Mouse (Mus musculus): ENCODE results near the gene Brms1l. TPM values are rescaled to one million over a fixed set of nuclear protein-coding genes. Genes with fewer than 3 reads are reported as not detected.
A peak's percentile ranks its signal among the peaks of the same experiment; 100 is the strongest.
"Not testable (repeated sequence)": the region's sequence is repeated elsewhere in the genome, so short reads cannot be mapped to it uniquely, and the experiment has no call there.

Brms1l gene
- total RNA-seq (2014; fragmentation: Nextera tagmentation), result 36.3 and 37.9 TPM in 2 replicates
- 34.8 and 35.9 TPM in 2 replicates for total RNA-seq (2017)
- polyA plus RNA-seq (2012), result 111 and 115 TPM in 2 replicates

DNA sequence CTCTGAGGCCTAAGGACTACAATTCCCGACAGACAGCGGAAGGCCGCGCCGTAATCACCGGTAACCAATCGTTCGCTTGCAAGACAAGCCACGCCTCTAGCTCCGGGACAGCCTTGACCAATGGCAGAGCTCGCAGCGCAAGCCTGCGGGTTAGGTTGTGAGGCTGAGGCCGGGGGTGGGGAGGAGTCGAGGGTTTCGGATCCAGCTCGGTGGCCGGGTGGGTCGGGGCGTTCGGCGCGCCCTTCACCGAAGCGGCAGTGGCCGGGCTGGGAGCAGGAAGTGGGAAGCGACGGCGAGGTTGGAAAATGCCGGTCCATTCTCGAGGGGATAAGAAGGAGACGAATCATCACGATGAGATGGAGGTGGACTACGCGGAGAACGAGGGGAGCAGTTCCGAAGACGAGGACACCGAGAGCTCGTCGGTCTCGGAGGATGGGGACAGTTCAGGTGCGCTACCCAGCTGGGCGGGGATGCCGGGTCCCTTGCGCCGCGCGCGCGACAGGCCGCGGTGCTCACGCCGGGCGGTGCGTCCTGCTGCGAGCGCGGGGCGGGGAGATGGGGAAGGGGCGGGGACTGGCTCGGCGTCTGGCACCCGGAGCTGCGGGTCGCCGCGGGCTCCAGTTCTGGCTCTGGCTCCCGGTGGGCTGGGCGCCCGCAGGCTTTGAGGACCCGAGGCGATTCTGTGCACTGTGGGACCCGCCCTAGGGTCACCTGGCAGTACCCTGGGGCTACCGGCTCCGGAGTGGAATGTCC lies at the start of gene Brms1l:
Gene Brms1l, plus strand, starts transcription at position 126 of the 753 bp plus-strand sequence.
- H3K4me3 ChIP-seq (ENCODE audit: low read depth, low read length), result peak within 1 kb of the TSS; percentile 94
- TF ChIP-seq TAL1 (conservative IDR thresholded peaks at IDR 0.05; ENCODE audit: low read depth, low read length), result no peak
- no peak for TF ChIP-seq GATA2 (IDR thresholded peaks at IDR 0.05; ENCODE audit: borderline replicate concordance, low read depth, low read length)
- no peak for TF ChIP-seq GATA1 (IDR thresholded peaks at IDR 0.05; ENCODE audit: borderline replicate concordance, low read length)
- TF ChIP-seq POLR2AphosphoS5 (IDR thresholded peaks at IDR 0.05; ENCODE audit: insufficient replicate concordance, low read depth, low read length), result no peak
- no peak for TF ChIP-seq CTCF (IDR thresholded peaks at IDR 0.05; ENCODE audit: low read depth, low read length)
- ATAC-seq (ENCODE audit: extremely low read depth, insufficient number of reproducible peaks, low FRiP score, poor library complexity, severe bottlenecking) (peak; percentile 98), DNase-seq (ENCODE audit: low spot score) (peak; percentile 100)
- H3K27me3 ChIP-seq (ENCODE audit: insufficient read depth, low read length), result no peaks in the 10 kb centered on the region
- H3K9me3 ChIP-seq (replicated peaks), result no peaks in the 10 kb centered on the region
- H3K36me3 ChIP-seq (replicated peaks), result peaks cover 20% of the 10 kb centered on the region
- H3K4me1 ChIP-seq (ENCODE audit: insufficient read depth, low read depth, low read length), result peaks cover 30% of the 10 kb centered on the region

DNA sequence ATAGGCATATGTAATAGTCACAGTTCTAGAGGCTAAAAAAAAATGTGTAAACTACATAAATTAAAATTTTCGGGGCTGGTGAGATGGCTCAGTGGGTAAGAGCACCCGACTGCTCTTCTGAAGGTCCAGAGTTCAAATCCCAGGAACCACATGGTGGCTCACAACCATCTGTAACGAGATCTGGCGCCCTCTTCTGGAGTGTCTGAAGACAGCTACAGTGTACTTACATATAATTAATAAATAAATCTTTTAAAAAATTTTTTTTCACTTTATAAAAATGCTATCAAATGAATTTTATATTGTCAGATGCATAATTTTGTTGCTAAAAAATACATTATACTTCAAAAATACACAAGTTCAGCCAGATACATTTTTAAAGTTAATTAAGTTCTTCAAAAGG lies 41.6 kb upstream of the Brms1l start:
- not testable (repeated sequence) for H3K4me1 ChIP-seq (ENCODE audit: insufficient read depth, low read depth, low read length); H3K27me3 ChIP-seq (ENCODE audit: insufficient read depth, low read length); ATAC-seq (ENCODE audit: extremely low read depth, insufficient number of reproducible peaks, low FRiP score, poor library complexity, severe bottlenecking); DNase-seq (ENCODE audit: low spot score); H3K9me3 ChIP-seq (replicated peaks); H3K4me3 ChIP-seq (ENCODE audit: low read depth, low read length)
- peaks cover 21% of the 10 kb centered on the region for H3K36me3 ChIP-seq (replicated peaks)

- ATAC-seq (ENCODE audit: extremely low read depth, insufficient number of reproducible peaks, low FRiP score, poor library complexity, severe bottlenecking), result no peak
- Histone ChIP-seq H3K36me3 (replicated peaks) (peaks cover 21% of the 10 kb centered on the region), H3K4me1 (ENCODE audit: insufficient read depth, low read depth, low read length) (peaks cover 4% of the 10 kb centered on the region), H3K4me3 (ENCODE audit: low read depth, low read length) (no peak overlapping the region), H3K27me3 (ENCODE audit: insufficient read depth, low read length) (no peaks in the 10 kb centered on the region), H3K9me3 (replicated peaks) (no peaks in the 10 kb centered on the region)
- no peak for DNase-seq (ENCODE audit: low spot score)
- TF ChIP-seq POLR2AphosphoS5 (IDR thresholded peaks at IDR 0.05; ENCODE audit: insufficient replicate concordance, low read depth, low read length), result no peak
- no peak for TF ChIP-seq GATA1 (IDR thresholded peaks at IDR 0.05; ENCODE audit: borderline replicate concordance, low read length)
- TF ChIP-seq CTCF (IDR thresholded peaks at IDR 0.05; ENCODE audit: low read depth, low read length), result no peak
These were observed 39.0 kb upstream of the Brms1l start for GRCm38 (mm10) chr12:55797103-55797502.

GRCm38 (mm10) chr12:55798745-55799144 lies 37.4 kb upstream of the Brms1l start:
- DNase-seq (ENCODE audit: low spot score), result no peak
- no peak for TF ChIP-seq TAL1 (conservative IDR thresholded peaks at IDR 0.05; ENCODE audit: low read depth, low read length)
- no peak for TF ChIP-seq CTCF (IDR thresholded peaks at IDR 0.05; ENCODE audit: low read depth, low read length)
- no peak for TF ChIP-seq POLR2AphosphoS5 (IDR thresholded peaks at IDR 0.05; ENCODE audit: insufficient replicate concordance, low read depth, low read length)
- no peak for TF ChIP-seq GATA2 (IDR thresholded peaks at IDR 0.05; ENCODE audit: borderline replicate concordance, low read depth, low read length)
- TF ChIP-seq GATA1 (IDR thresholded peaks at IDR 0.05; ENCODE audit: borderline replicate concordance, low read length), result no peak
- Histone ChIP-seq H3K4me1 (ENCODE audit: insufficient read depth, low read depth, low read length) (peaks cover 4% of the 10 kb centered on the region), H3K4me3 (ENCODE audit: low read depth, low read length) (no peak overlapping the region), H3K27me3 (ENCODE audit: insufficient read depth, low read length) (no peaks in the 10 kb centered on the region), H3K36me3 (replicated peaks) (peaks cover 16% of the 10 kb centered on the region), H3K9me3 (replicated peaks) (no peaks in the 10 kb centered on the region)
- ATAC-seq (ENCODE audit: extremely low read depth, insufficient number of reproducible peaks, low FRiP score, poor library complexity, severe bottlenecking), result no peak

DNA sequence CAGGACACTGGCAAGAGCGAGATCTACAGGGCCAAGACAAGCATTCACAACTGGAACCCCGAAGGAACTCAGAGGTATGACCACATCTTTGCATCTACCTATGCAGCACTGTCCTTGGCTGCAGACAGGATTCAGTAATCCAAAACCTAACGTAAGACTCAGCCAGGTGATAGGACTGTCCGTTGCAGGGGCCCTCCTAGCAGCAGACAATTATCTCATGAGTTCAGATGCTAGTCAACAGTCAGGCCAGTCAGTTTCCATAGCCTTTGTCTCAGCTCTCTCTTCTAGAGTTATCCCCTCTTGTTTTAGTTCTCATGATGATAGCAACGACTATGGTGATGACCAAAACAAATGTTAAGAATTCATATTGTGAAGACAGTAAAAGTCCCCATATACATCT lies 36.0 kb upstream of the Brms1l start:
- H3K27me3 ChIP-seq (ENCODE audit: insufficient read depth, low read length), result no peaks in the 10 kb centered on the region
- peaks cover 4% of the 10 kb centered on the region for H3K4me1 ChIP-seq (ENCODE audit: insufficient read depth, low read depth, low read length)
- H3K9me3 ChIP-seq (replicated peaks), result no peaks in the 10 kb centered on the region
- TF ChIP-seq POLR2AphosphoS5 (IDR thresholded peaks at IDR 0.05; ENCODE audit: insufficient replicate concordance, low read depth, low read length) (no peak), GATA1 (IDR thresholded peaks at IDR 0.05; ENCODE audit: borderline replicate concordance, low read length) (no peak), GATA2 (IDR thresholded peaks at IDR 0.05; ENCODE audit: borderline replicate concordance, low read depth, low read length) (no peak), CTCF (IDR thresholded peaks at IDR 0.05; ENCODE audit: low read depth, low read length) (no peak), TAL1 (conservative IDR thresholded peaks at IDR 0.05; ENCODE audit: low read depth, low read length) (no peak)
- ATAC-seq (ENCODE audit: extremely low read depth, insufficient number of reproducible peaks, low FRiP score, poor library complexity, severe bottlenecking), result no peak
- H3K36me3 ChIP-seq (replicated peaks), result peaks cover 13% of the 10 kb centered on the region
- no peak overlapping the region for H3K4me3 ChIP-seq (ENCODE audit: low read depth, low read length)
- no peak for DNase-seq (ENCODE audit: low spot score)

GRCm38 (mm10) chr12:55801131-55801530 lies 35.0 kb upstream of the Brms1l start:
- H3K36me3 ChIP-seq (replicated peaks), result peaks cover 17% of the 10 kb centered on the region
- H3K4me1 ChIP-seq (ENCODE audit: insufficient read depth, low read depth, low read length), result peaks cover 5% of the 10 kb centered on the region
- DNase-seq (ENCODE audit: low spot score) (no peak), ATAC-seq (ENCODE audit: extremely low read depth, insufficient number of reproducible peaks, low FRiP score, poor library complexity, severe bottlenecking) (no peak)
- TF ChIP-seq TAL1 (conservative IDR thresholded peaks at IDR 0.05; ENCODE audit: low read depth, low read length) (no peak), CTCF (IDR thresholded peaks at IDR 0.05; ENCODE audit: low read depth, low read length) (no peak), GATA1 (IDR thresholded peaks at IDR 0.05; ENCODE audit: borderline replicate concordance, low read length) (no peak), GATA2 (IDR thresholded peaks at IDR 0.05; ENCODE audit: borderline replicate concordance, low read depth, low read length) (no peak)
- H3K9me3 ChIP-seq (replicated peaks), result no peaks in the 10 kb centered on the region
- H3K27me3 ChIP-seq (ENCODE audit: insufficient read depth, low read length), result no peaks in the 10 kb centered on the region
- H3K4me3 ChIP-seq (ENCODE audit: low read depth, low read length), result no peak overlapping the region
